Mouse (Mus musculus) heart, adult 2 months (tissue): ENCODE measurements around the gene Sptbn4. TPM values are rescaled to one million over a fixed set of nuclear protein-coding genes. Genes with fewer than 3 reads are reported as not detected.
A peak's percentile ranks its signal among the peaks of the same experiment; 100 is the strongest.
"Not testable (repeated sequence)": the region's sequence is repeated elsewhere in the genome, so short reads cannot be mapped to it uniquely, and the experiment has no call there.

ENCODE experiments used
- DNase-seq, 2 experiments: peaks; one replicate each; pipeline ENCODE4 v3.0.0; 2021
- H3K27ac ChIP-seq: fragments of 200-600 bp; 2 replicates; pipeline ENCODE4 v1.8.1; 2022
- H3K27me3 ChIP-seq: fragments of 200-500 bp; 2 replicates; pipeline ENCODE4 v1.6.1; 2012; ENCODE audit warnings: mild to moderate bottlenecking, low read length, inconsistent platforms, mixed read lengths; ENCODE audit not compliant: control insufficient read depth, insufficient read depth
- H3K36me3 ChIP-seq: fragments of 200-500 bp; 2 replicates; pipeline ENCODE4 v1.6.1; 2012; ENCODE audit warnings: low read length, inconsistent platforms; ENCODE audit not compliant: control insufficient read depth, insufficient read depth
- H3K4me1 ChIP-seq: fragments of 200-500 bp; 2 replicates; pipeline ENCODE4 v1.6.1; 2011; ENCODE audit warnings: low read length; ENCODE audit not compliant: control insufficient read depth, insufficient read depth
- H3K4me3 ChIP-seq: fragments of 200-600 bp; 2 replicates; pipeline ENCODE4 v1.8.1; 2022
- H3K79me2 ChIP-seq: fragments of 200-500 bp; replicated peaks from 2 replicates; pipeline ENCODE4 v1.6.1; 2012; ENCODE audit warnings: mild to moderate bottlenecking, inconsistent platforms, low read length, moderate library complexity, mixed read lengths; ENCODE audit not compliant: control insufficient read depth, insufficient read depth
- H3K9ac ChIP-seq: fragments of 200-500 bp; 2 replicates; pipeline ENCODE4 v1.6.1; 2012; ENCODE audit warnings: low read depth, mild to moderate bottlenecking, control low read depth, inconsistent platforms, low read length, mixed read lengths
- CTCF ChIP-seq: fragments of 200-600 bp; IDR thresholded peaks from 2 replicates; pipeline ENCODE4 v1.8.1; 2022; ENCODE audit warnings: antibody characterized with exemption, mild to moderate bottlenecking, moderate library complexity
- EP300 ChIP-seq: fragments of 200-500 bp; IDR thresholded peaks from 2 replicates; pipeline ENCODE4 v1.6.1; 2011; ENCODE audit warnings: low read depth, low read length, control low read depth; ENCODE audit not compliant: insufficient read depth
- POLR2A ChIP-seq: fragments of 200-500 bp; IDR thresholded peaks from 2 replicates; pipeline ENCODE4 v1.6.1; 2011; ENCODE audit warnings: mild to moderate bottlenecking, low read depth, low read length, control low read depth; ENCODE audit not compliant: insufficient read depth
- WGBS: fragments of 180-500 bp; shearing (Covaris S2); methylation state at CpG from one replicate; pipeline ENCODE4 v1.1.7; 2018; 5-methylcytosine and 5-hydroxymethylcytosine counted together
- intact Hi-C: fragments of 180-260 bp; cut with DNase I; formaldehyde crosslinking; loops from one replicate; pipeline ENCODE4 v1.15.1; 2025
- long read RNA-seq: library from polyadenylated mRNA; stranded (forward); transcript quantifications from one replicate; pipeline ENCODE4 v2.0.0, GENCODE M21; 2021
- polyA plus RNA-seq: library from polyadenylated mRNA; depleted of rRNA; stranded (reverse); fragments of >200 nt; gene quantifications from 2 replicates; pipeline ENCODE4 v1.2.3, GENCODE M21; 2012; rRNA removed
- total RNA-seq, 2 experiments: library from RNA; stranded (reverse); gene quantifications; 2 replicates each; pipeline ENCODE4 v1.2.3; 2021

Gene Sptbn4
- total RNA-seq (under 1 TPM; 0.18 to 0.20 TPM), polyA plus RNA-seq (0.23 and 0.44 TPM in 2 replicates)
- long read RNA-seq: 0 reads

GRCm38 (mm10) chr7:27447419-27448286 is at the start of gene Sptbn4, which contains the start of gene Blvrb:
TSS of gene Sptbn4 (minus strand) at chr7:27447686.
TSS of gene Blvrb (plus strand) at chr7:27447978.
- DNase-seq: peak; percentile 97 to 99
- intact Hi-C loops: loop anchor here (1.0 to 5.0 kb wide), 5 partner anchors 25 to 111 kb away; partner anchors contain the start of genes Gm20479, Ltbp4 and Shkbp1

GRCm38 (mm10) chr7:27494659-27495367 is 47.3 kb upstream of the Sptbn4 start:
- not testable (repeated sequence) for H3K79me2 ChIP-seq, H3K9ac ChIP-seq, H3K4me3 ChIP-seq, H3K27me3 ChIP-seq, H3K27ac ChIP-seq, DNase-seq, H3K36me3 ChIP-seq
- intact Hi-C loops: loop anchor here (5.0 kb wide), 2 partner anchors 163 to 307 kb away; no protein-coding TSS in a partner anchor
- H3K4me1 ChIP-seq: peaks cover 12% of the 10 kb centered on the region
- WGBS: 93% methylated on average over 9 of the region's 9 CpGs

More at GRCm38 (mm10) chr7:27447419-27448286, at the start of gene Sptbn4, which contains the start of gene Blvrb:
- Histone ChIP-seq H3K4me3 (peak within 1 kb of the TSS; percentile 74), H3K36me3 (no peaks in the 10 kb centered on the region), H3K27me3 (no peaks in the 10 kb centered on the region; the same call in 1 of the 2 replicates), H3K9ac (peak within 1 kb of the TSS; percentile 76), H3K79me2 (no peaks in the 10 kb centered on the region), H3K27ac (peak within 1 kb of the TSS; percentile 69), H3K4me1 (peaks cover 9% of the 10 kb centered on the region)
- TF ChIP-seq CTCF: peak; percentile 61
- peak; percentile 85 for TF ChIP-seq POLR2A
- TF ChIP-seq EP300: peak; percentile 15; the same call in 1 of the 2 replicates
- WGBS: 1% methylated on average over 54 of the region's 54 CpGs

- no peaks in the 10 kb centered on the region; the same call in 1 of the 2 replicates for H3K79me2 ChIP-seq
- peaks cover 16% of the 10 kb centered on the region for H3K4me1 ChIP-seq
- H3K27me3 ChIP-seq: no peaks in the 10 kb centered on the region
- intact Hi-C loops: loop anchor here (5.0 kb wide), 2 partner anchors 161 to 309 kb away; no protein-coding TSS in a partner anchor
- WGBS: 48% methylated on average over 5 of the region's 5 CpGs
- no peak overlapping the region for H3K27ac ChIP-seq
- no peak overlapping the region for H3K4me3 ChIP-seq
- H3K36me3 ChIP-seq: peaks cover 8% of the 10 kb centered on the region
- H3K9ac ChIP-seq: no peak overlapping the region
- no peak for DNase-seq
- no peak for TF ChIP-seq POLR2A
- no peak for TF ChIP-seq EP300
- no peak for TF ChIP-seq CTCF
Measured at GRCm38 (mm10) chr7:27493450-27493849, 46.0 kb upstream of the Sptbn4 start.

GRCm38 (mm10) chr7:27493022-27493421 is 45.5 kb upstream of the Sptbn4 start:
- TF ChIP-seq EP300: no peak
- TF ChIP-seq CTCF: no peak
- TF ChIP-seq POLR2A: no peak
- Histone ChIP-seq H3K9ac (no peak overlapping the region), H3K36me3 (peaks cover 10% of the 10 kb centered on the region), H3K4me3 (no peak overlapping the region), H3K27ac (no peak overlapping the region), H3K27me3 (no peaks in the 10 kb centered on the region), H3K4me1 (peaks cover 16% of the 10 kb centered on the region), H3K79me2 (no peaks in the 10 kb centered on the region; the same call in 1 of the 2 replicates)
- DNase-seq: no peak
- whole genome bisulfite sequencing: 28% methylated on average over 3 of the region's 3 CpGs
- intact Hi-C loops: loop anchor here (5.0 kb wide), 2 partner anchors 161 to 309 kb away; no protein-coding TSS in a partner anchor

- Histone ChIP-seq H3K27ac (peak overlapping the region; percentile 96), H3K4me1 (peaks cover 16% of the 10 kb centered on the region), H3K4me3 (no peak overlapping the region), H3K36me3 (peaks cover 10% of the 10 kb centered on the region), H3K9ac (no peak overlapping the region), H3K27me3 (no peaks in the 10 kb centered on the region), H3K79me2 (no peaks in the 10 kb centered on the region; the same call in 1 of the 2 replicates)
- WGBS: 63% methylated on average over 7 of the region's 7 CpGs
- intact Hi-C loops: loop anchor here (2.0 to 5.0 kb wide), 3 partner anchors 17 to 310 kb away; no protein-coding TSS in a partner anchor
- no peak for TF ChIP-seq EP300
- DNase-seq: peak in 1 of 2 experiments; percentile 27
Measured at GRCm38 (mm10) chr7:27491856-27492255, 44.4 kb upstream of the Sptbn4 start.
